Mouse (Mus musculus) urinary bladder, postnatal 25 days (tissue): Measurements from ENCODE around the gene Mcm8.

Experiments used
- DNase-seq: peaks from one replicate; pipeline ENCODE4 v3.0.0; 2022; ENCODE audit warnings: low spot score

Mcm8 gene

GRCm38 (mm10) chr2:132815608-132816314, at the start of gene Mcm8, which contains the start of gene Trmt6:
Mcm8 (plus strand) TSS chr2:132816141.
Trmt6 (minus strand) TSS chr2:132816055.
- DNase-seq = peak; percentile 80

GRCm38 (mm10) chr2:132770822-132771221, 45.1 kb upstream of the Mcm8 start:
- DNase-seq = no peak

DNA sequence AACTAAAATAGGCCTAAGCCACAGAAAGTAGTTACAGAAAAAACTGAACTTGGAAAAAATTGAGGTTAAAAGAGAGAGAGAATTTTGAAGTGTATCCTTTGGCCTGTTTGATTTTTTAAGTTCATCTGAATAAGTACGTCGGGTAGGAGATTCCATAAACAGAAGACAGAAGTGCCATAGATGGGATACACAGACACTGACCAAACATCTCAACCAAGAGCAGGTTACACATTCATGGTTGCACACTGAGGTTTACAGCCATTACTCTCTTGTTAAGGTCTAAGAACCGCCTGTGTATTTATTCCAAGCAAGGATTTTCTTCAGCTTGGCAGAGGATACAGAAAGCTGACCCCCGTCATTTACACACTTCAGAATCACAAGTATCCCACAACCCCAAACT, 35.0 kb upstream of the Mcm8 start, which contains the start of gene Chgb:
Gene Chgb, plus strand, starts transcription at position 301 of the 400 bp plus-strand sequence.
- DNase-seq = no peak

GRCm38 (mm10) chr2:132781439-132782068, 34.4 kb upstream of the Mcm8 start:
- peak; percentile 83 for DNase-seq

GRCm38 (mm10) chr2:132784039-132784438, 31.9 kb upstream of the Mcm8 start:
- DNase-seq = no peak

GRCm38 (mm10) chr2:132793441-132794203, 22.3 kb upstream of the Mcm8 start:
- DNase-seq = no peak

DNA sequence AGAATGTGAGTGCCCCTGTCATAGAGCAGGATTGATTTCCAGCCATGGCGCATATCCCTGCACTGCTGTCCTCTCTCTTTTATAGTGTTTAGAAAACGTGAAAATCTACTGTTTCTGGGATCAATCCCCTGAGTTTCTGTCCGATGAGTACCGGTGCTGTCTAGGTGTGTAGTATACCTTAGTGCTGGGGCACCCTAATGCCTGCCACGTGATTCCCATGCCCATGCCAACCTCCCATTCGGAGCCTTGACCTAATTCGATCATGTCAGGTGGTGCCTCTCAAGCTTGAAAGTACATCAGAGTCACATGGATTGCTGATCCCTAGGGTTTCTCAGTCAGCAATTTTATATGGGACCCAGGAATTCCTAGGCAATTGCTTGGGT, 21.7 kb upstream of the Mcm8 start:
- DNase-seq = no peak

DNA sequence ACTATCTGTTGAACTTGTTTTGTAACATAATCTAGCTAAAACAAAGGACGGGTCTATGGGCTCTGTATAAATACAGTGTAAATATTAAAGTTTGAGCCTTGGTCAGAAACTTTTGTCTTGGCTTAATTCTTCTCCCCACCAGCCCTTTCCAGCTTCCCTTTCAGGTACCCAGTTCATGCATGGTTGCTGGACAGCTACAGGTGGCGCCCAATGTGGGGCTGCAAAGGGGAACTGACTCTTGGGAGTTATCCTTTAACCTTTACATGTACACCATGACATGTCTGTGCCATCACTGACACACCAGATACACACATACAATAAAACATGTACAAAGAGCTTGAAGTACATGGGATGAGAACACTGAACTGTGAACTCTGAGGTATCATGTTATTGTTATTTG, 13.0 kb upstream of the Mcm8 start:
- no peak for DNase-seq

GRCm38 (mm10) chr2:132841071-132841470, 25.1 kb downstream of the Mcm8 start:
- DNase-seq = no peak

GRCm38 (mm10) chr2:132846407-132847358, 30.7 kb downstream of the Mcm8 start, which contains the start of gene Crls1:
Crls1 (plus strand) TSS chr2:132846666.
- peak; percentile 99 for DNase-seq

DNA sequence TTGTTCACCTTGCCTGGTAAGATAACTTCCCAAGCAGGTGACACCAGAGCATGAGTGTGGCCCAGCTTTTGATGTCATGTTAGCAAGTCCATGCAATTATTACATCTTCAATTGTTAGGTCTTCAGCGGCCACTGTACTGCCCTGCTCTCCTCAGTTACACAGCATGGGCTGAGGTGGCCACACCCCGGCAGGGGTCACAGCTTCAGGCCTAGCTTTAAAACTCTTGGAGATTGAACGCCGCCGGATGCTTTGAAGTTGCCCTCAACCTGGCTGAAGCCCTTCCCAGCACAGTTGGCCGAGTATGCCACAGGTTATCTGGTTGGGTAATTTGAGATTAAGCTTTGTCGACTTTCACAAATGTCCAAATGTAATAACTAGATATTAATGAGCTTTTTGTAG, 31.6 kb downstream of the Mcm8 start:
- no peak for DNase-seq

DNA sequence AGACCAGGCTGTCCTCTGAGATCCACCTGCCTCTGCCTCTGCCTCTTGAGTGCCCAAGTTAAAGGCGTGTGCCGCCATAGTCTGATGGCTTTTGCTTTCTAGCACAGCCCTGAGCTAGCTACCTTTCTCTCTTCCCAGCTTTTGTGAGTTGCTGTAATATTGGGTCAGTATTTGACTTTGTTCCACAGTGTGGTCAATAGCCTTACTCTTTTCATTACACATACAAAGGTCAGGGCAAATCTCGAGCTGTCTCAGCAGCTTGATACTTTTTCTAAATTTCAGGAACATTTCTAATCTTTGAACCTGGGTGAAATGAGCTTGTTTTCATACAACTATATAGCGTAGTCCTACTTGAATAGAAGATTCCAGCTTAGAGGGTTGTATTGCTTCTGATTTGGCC, 32.4 kb downstream of the Mcm8 start:
- no peak for DNase-seq

DNA sequence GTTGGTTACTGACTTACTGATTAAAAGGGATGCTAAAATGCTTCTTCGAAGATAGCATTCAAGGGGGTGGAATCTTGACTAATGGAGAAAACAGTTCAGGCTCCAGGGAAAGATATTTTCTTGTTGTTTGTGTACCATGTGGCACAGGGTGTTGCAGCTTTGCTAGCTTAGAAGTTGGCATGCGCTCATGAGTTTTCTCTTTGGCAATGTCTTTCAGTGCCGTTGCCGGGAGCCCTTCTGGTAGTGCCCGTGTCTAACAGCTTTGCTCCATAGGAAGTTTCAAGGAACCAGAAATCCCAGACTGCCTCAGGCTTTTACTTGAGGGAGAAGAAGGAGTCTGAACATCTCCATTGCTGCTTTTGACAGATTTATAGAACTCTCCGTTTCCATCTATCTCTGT, 33.2 kb downstream of the Mcm8 start:
- DNase-seq = no peak

DNA sequence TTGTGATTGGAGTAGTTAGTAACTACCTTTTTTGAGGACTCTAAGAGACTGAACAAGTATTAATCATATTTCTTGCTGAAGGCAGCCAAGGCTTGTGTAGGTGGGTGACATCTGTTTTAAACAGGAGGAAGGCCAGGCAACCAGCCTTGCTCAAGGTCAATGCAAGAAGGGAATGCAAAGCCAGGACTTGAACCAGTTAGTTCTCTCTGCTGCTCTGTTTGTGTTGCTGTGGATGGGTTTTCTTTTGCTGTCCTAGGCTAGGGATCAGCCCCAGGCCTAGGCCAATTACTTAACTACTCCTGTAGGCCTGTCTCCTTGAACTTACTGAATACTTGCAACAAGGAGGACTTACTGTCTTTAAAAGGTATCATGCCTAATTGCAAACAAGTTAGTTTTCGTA, 37.1 kb downstream of the Mcm8 start:
- no peak for DNase-seq

DNA sequence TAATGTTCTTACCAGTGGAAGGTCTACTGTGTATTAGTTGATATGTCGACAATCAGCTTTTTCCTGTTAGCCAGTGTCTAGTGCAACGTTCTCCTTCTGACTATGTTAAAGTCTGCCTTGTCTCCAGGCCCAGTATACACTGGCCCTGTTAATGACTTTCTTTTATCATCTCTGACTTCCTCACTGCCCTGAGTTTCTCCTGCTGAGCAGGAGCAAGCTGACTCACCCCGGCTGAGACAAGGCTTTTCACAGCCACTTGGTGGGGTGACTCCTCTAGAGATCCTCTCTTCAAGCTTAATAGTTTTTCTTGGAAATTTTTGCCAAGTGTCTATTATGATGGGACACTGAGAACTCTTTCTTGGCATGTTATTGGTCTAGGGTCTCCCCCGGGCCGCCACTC, 40.4 kb downstream of the Mcm8 start:
- no peak for DNase-seq

- no peak for DNase-seq
These were observed 44.5 kb downstream of the Mcm8 start for GRCm38 (mm10) chr2:132860435-132860834.

- no peak for DNase-seq
These were observed 45.5 kb downstream of the Mcm8 start for GRCm38 (mm10) chr2:132861456-132861855.

- no peak for DNase-seq
These were observed 47.4 kb downstream of the Mcm8 start for GRCm38 (mm10) chr2:132863325-132863724.

- no peak for DNase-seq
These were observed 51.6 kb downstream of the Mcm8 start for GRCm38 (mm10) chr2:132867521-132867920.

DNA sequence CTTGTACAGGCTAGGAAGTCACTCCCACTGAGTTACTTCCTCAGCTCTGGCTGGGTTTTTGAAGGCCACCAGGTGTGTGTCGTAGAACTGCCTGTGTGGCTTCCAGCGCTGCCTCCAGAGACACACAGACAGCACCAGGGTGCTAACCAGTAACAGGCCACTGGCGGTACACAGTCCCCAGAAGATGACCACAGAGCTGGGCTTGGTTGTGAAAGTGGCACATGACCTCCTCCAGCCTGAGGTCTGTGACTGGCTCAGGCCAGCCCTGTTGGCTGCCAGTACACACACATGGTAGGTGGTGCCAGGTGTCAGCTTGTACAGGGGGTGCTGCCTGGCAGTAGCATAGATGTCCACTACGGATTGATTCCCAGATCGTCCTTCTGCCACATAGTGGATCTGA, 53.7 kb downstream of the Mcm8 start:
- no peak for DNase-seq

- no peak for DNase-seq
These were observed 54.3 kb downstream of the Mcm8 start for GRCm38 (mm10) chr2:132870286-132870685.

DNA sequence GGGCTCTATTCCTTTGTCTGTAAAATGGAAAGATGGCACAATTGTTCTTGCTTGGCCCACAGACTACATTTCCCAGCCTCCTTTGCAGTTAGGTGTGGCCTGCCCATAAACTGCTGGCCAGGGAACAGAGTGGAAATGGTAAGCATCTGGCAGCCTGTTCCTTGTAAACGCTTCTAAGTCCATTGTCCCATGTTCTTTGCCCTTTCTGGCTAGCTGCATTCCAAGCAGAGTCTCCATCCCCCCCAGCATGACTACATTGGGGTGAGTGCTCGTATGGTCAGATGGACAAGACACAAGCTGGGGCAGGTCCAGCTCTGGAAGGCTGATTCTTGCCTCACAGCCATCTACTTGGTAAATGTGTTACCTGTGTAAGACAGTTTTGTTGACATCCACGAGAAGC, 55.7 kb downstream of the Mcm8 start:
- DNase-seq = no peak
